Mouse (Mus musculus) left cerebral cortex, postnatal 4 days (tissue): Measurements from ENCODE around the gene Cenpf. TPM values are rescaled to one million over a fixed set of nuclear protein-coding genes. Genes with fewer than 3 reads are reported as not detected.

Source experiments
- DNase-seq: peaks from one replicate; pipeline ENCODE4 v3.0.0-alpha.2; 2022
- intact Hi-C: fragments of 180-260 bp; cut with DNase I; formaldehyde crosslinking; loops from one replicate; pipeline ENCODE4 v1.15.1; 2025
- total RNA-seq, 2 experiments: library from RNA; stranded (reverse); gene quantifications; 2 replicates each; pipeline ENCODE4 v1.2.3; 2021

Cenpf gene
- total RNA-seq, result 1 to 10 TPM; 7.2 to 8.1 TPM

DNA sequence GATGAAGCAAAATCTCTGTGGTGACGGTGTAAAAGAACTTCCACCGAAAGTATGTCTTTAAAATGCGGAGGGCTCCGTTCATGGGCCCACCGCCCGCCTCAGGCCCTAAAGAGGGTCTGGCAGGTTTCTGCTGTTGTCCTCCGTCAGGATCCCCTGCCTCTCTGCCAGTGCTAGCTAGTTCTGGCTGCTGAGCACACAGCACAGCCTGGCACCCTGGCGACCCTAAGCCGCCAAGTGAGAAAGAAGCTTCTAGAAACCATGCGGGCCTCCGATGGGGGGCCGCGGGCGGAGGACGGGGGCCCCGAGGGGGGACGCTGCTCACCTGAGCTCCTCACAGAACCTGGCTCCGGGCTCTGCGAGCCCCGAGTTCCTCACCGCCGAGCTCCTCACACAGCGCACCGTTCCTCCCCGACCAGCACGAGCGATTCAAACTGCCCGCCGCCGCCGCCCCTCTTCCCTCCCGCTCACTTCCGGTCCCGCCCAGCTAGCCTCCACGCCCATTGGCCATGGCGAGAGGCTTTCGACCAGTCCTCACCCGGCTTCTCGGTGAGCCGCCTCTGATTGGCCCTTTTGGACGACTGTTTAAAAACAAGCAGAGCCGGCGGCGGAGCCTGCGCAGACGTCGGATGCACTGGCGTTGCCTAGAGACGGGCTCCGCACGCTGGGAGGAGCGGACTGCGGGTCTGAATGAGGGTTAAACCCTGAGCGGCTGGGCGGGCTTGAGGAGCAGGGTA is at the start of gene Cenpf:
TSS of gene Cenpf (minus strand) at position 433 of the 734 bp plus-strand sequence.
- peak; percentile 99 for DNase-seq
- intact Hi-C loops, result no loop called here

- intact Hi-C loops, result no loop called here
- DNase-seq, result no peak
These were observed 44.3 kb upstream of the Cenpf start for GRCm38 (mm10) chr1:189732156-189732555.

DNA sequence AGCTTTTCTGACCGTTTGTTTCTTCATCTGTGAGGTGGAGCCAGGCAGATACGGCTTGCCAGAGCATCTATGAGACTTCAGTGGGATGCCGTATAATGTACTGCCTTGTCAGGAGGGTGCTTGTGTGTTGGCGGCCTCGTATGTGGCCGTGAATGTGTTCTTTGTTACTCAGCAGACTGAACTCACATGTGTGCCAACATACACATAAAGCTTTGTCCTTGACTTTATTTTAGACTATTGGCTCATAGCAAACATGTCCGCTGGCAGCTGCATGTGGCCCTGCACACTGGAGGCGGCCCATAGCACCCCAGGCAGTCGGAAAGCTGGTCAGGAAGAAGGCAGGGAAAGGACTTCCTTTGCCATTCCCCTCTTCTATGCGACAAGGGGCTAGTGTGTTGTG is 43.8 kb upstream of the Cenpf start:
- DNase-seq, result no peak

DNA sequence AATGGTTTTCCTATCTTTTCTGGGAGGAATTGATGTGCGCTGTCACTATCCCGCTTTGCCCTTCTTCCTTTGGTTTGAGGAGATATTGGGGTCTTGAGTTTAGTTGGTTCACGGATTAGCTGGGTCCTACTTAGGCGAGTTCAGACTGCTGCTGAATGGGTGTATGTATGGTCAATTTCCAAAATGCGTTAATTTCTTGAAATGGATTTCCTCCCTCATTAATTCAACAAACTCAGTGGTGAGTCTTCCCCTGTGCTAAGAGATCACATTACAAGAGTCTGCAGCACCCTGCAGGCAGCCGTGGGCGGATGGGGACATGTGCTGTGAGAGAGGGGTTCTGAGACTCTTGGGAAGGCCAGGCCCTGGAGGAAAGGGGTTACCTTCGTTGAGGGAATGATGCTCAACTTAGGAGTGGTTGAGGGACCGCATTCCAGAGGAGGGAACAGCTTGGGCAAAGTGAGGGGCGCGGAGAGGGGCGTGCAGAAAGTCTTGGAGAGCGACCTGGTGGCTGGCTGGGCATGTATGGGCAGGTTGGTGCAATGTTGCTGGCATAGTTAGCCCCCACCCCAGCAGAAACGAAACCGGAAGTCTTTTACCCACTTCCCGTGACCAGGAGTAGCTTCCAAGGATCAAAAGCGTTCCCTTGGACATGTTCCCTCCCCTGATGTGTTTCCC is 41.4 kb upstream of the Cenpf start:
- intact Hi-C loops, result no loop called here
- no peak for DNase-seq

More for the DNA sequence above, 43.8 kb upstream of the Cenpf start:
- intact Hi-C loops, result no loop called here

GRCm38 (mm10) chr1:189728784-189729115 is 40.9 kb upstream of the Cenpf start:
- no peak for DNase-seq
- intact Hi-C loops, result no loop called here

- DNase-seq, result peak; percentile 55
- intact Hi-C loops, result no loop called here
These were observed 40.2 kb upstream of the Cenpf start, which contains the start of gene Ptpn14 for GRCm38 (mm10) chr1:189727884-189728783. Gene Ptpn14 (plus strand): TSS chr1:189728268.

GRCm38 (mm10) chr1:189727346-189727883 is 39.5 kb upstream of the Cenpf start:
- intact Hi-C loops, result no loop called here
- peak; percentile 15 for DNase-seq

GRCm38 (mm10) chr1:189726121-189726520 is 38.2 kb upstream of the Cenpf start:
- intact Hi-C loops, result no loop called here

GRCm38 (mm10) chr1:189718600-189718999 is 30.7 kb upstream of the Cenpf start:
- DNase-seq, result no peak
- intact Hi-C loops, result no loop called here

More at GRCm38 (mm10) chr1:189726121-189726520, 38.2 kb upstream of the Cenpf start:
- DNase-seq, result peak; percentile 17

- no peak for DNase-seq
- intact Hi-C loops, result no loop called here
These were observed 29.7 kb upstream of the Cenpf start for GRCm38 (mm10) chr1:189717546-189717945.

DNA sequence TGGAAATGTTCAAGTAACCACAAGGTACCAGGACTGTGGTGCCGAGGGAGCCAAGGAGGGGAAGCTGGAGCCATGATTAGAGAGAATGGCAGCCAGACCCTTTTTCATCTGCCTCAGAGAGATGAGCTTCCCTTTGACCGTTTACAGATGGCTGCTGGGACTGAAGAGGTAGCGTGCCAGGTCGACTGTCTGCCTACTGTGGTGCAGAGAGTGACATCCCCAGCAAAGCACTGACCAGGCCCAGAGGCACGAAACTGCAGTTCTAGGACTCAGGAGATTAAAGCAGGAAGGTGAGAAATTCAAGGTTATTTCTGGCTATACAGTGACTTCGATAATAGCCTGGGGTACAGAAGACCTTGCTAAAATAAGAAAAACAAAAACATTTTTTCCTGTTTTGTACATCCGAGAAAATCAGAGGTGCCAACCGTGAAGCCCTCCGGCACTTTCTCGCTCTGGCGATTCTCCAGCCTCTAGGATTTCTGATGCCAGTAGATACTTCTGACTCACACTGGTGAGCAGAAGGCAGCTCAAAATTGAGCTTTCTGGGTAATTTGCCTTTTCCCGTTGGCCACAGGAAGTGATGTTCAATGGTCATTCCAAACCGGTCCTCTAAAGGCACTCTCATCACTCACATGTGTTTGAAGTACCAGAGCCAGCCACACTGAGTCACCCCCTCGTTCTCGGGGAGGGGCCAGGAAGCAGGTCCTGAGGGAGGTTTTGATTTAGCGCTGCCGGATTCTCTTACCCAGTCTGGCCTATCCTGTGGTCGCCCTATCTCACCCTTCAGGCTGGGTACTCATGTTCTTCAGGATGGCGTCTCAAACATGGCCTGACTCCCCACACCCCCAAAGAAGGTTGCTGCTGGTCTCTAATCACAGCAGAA is 28.3 kb upstream of the Cenpf start:
- peak; percentile 60 for DNase-seq
- intact Hi-C loops, result no loop called here

- no peak for DNase-seq
- intact Hi-C loops, result no loop called here
These were observed 21.1 kb upstream of the Cenpf start for GRCm38 (mm10) chr1:189709001-189709400.

DNA sequence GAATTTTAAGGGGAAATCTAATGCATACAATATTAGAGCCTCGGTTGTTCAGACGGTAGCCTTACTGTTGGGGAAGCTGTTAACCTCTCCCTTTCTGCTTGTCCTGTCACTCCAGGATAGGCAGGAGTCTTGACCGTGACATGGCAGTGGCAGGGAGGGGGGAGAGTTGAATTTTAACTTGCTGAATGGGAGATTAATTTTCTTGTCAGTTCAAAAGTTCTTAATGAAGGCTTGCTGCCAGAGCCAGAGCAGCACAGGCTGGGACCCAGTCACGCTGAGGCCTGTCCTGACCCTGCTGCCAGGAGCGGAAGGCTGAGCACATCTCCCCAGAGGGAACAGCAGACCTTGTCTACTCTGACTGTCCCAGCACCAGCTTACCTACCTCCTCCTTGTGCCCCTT is 19.5 kb upstream of the Cenpf start:
- DNase-seq, result peak; percentile 20
- intact Hi-C loops, result no loop called here

DNA sequence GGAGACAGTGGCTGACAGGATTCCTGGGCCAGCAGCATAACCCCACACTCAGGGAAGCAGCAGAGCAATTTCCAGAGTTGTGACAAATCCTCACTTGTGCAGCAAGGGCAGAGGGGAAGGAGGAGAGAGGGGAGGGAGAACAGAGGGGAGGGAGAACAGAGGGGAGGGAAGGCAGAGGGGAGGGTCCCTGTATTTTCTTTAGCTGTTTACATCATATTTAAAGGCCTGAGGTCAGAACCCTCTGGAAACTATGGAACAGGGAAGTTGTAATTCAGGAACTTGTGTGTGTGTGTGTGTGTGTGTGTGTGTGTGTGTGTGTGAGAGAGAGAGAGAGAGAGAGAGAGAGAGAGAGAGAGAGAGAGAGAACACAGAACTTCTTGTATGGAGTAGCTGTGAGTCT is 19.1 kb upstream of the Cenpf start:
- DNase-seq, result no peak
- intact Hi-C loops, result no loop called here

GRCm38 (mm10) chr1:189706040-189706645 is 18.3 kb upstream of the Cenpf start:
- intact Hi-C loops, result no loop called here
- no peak for DNase-seq

DNA sequence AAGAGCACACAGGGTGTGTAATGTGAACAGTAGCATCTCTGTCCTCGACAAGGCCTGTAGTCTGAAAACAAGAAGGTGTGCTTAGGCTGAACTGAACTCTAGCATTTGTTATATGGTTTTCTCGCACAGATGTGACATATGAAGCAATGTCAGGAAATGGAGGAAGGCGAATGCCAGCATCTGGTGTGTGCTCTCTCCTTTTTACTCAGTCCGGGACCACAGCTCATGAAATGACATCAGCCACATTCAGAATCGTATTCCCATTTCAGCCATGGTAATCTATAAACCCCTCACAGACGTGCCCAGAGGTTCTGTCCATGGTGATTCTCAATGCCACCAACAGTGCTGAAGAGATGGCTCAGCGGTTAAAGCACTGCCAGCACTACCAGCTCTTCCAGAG is 15.7 kb upstream of the Cenpf start:
- DNase-seq, result no peak
- intact Hi-C loops, result loop anchor here (5.0 kb wide), 2 partner anchors 179 to 219 kb away; partner anchors contain the start of gene Smyd2

DNA sequence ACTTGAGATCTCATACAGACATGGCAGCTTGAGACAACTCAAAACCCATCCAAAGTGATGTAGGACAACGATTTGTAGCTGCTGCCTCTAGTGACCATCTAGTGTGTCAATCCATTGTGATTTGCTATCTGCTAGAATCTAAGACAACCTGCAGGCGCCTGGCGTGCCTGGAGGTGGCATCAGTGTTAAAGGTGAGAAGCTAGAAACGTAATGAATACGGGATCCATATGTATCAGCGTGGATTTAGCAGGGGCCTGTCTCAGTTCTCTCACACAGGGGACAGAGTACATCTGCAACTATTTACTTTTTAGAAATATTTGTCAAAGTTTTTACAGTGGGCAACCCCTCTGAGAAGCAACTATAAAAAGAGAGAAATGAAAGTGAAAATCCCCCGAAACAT is 15.3 kb upstream of the Cenpf start:
- no peak for DNase-seq
- intact Hi-C loops, result loop anchor here (5.0 kb wide), 2 partner anchors 179 to 219 kb away; partner anchors contain the start of gene Smyd2

- peak; percentile 80 for DNase-seq
- intact Hi-C loops, result loop anchor here (5.0 kb wide), 2 partner anchors 181 to 221 kb away; partner anchors contain the start of gene Smyd2
These were observed 13.1 kb upstream of the Cenpf start for GRCm38 (mm10) chr1:189700990-189701389.

GRCm38 (mm10) chr1:189700186-189700585 is 12.3 kb upstream of the Cenpf start:
- DNase-seq, result no peak
- intact Hi-C loops, result loop anchor here (5.0 kb wide), 2 partner anchors 182 to 222 kb away; partner anchors contain the start of gene Smyd2
